Mouse (Mus musculus) embryonic facial prominence, embryonic 10.5 days (tissue): ENCODE data around the gene Sbno2. TPM values are rescaled to one million over a fixed set of nuclear protein-coding genes. Genes with fewer than 3 reads are reported as not detected.

Source experiments
- DNase-seq: peaks from one replicate; pipeline ENCODE4 v3.0.0-alpha.2; 2017; ENCODE audit warnings: low spot score
- H3K27ac ChIP-seq: fragments of 300-500 bp; sonication (generic); replicated peaks from 2 replicates; pipeline ENCODE4 v1.5.1; 2016; ENCODE audit warnings: mild to moderate bottlenecking
- H3K27me3 ChIP-seq: fragments of 300-500 bp; sonication (generic); replicated peaks from 2 replicates; pipeline ENCODE4 v1.6.1; 2016; ENCODE audit warnings: low read depth, mild to moderate bottlenecking; ENCODE audit not compliant: poor library complexity, severe bottlenecking
- H3K36me3 ChIP-seq: fragments of 300-500 bp; sonication (generic); replicated peaks from 2 replicates; pipeline ENCODE4 v1.6.1; 2016; ENCODE audit warnings: mild to moderate bottlenecking, moderate library complexity
- H3K4me1 ChIP-seq: fragments of 300-500 bp; sonication (generic); 2 replicates; pipeline ENCODE4 v1.6.1; 2016
- H3K4me3 ChIP-seq: fragments of 300-500 bp; sonication (generic); 2 replicates; pipeline ENCODE4 v1.5.1; 2016; ENCODE audit warnings: mild to moderate bottlenecking, moderate library complexity
- H3K9me3 ChIP-seq: fragments of 300-500 bp; sonication (generic); 2 replicates; pipeline ENCODE4 v1.6.1; 2016; ENCODE audit warnings: mild to moderate bottlenecking
- WGBS: fragments of 180-500 bp; shearing (Covaris S2); methylation state at CpG from one replicate; pipeline ENCODE4 v1.1.7; 2016; 5-methylcytosine and 5-hydroxymethylcytosine counted together
- polyA plus RNA-seq: library from polyadenylated mRNA; unstranded; fragments of >200 nt; fragmentation: Nextera tagmentation; extraction: Ambion mirVana; gene quantifications from 2 replicates; pipeline ENCODE4 v1.2.1, GENCODE M21; 2016

Sbno2 gene
- polyA plus RNA-seq, 1 experiment from 2014 or later = 16.2 TPM

- DNase-seq = no peak
- H3K9me3 ChIP-seq = no peaks in the 10 kb centered on the region
- H3K27ac ChIP-seq = no peak overlapping the region; the same call in 1 of the 2 replicates
- 82% methylated on average over 18 of the region's 18 CpGs for WGBS
- H3K27me3 ChIP-seq = peaks cover 43% of the 10 kb centered on the region
- H3K36me3 ChIP-seq = peaks cover 21% of the 10 kb centered on the region
- peak overlapping the region; percentile 56 for H3K4me3 ChIP-seq
- H3K4me1 ChIP-seq = peaks cover 36% of the 10 kb centered on the region
These were observed 84.6 kb downstream of the Sbno2 start for GRCm38 (mm10) chr10:80020603-80021319.

GRCm38 (mm10) chr10:80020191-80020590 is 85.2 kb downstream of the Sbno2 start:
- WGBS = 22% methylated on average over 11 of the region's 11 CpGs
- DNase-seq = no peak
- Histone ChIP-seq H3K36me3 (peaks cover 21% of the 10 kb centered on the region), H3K4me3 (peak overlapping the region; percentile 56), H3K27me3 (peaks cover 49% of the 10 kb centered on the region), H3K27ac (peak overlapping the region; percentile 91), H3K4me1 (peaks cover 32% of the 10 kb centered on the region), H3K9me3 (no peaks in the 10 kb centered on the region)

GRCm38 (mm10) chr10:80019471-80020131 is 85.8 kb downstream of the Sbno2 start:
- H3K4me3 ChIP-seq = peak overlapping the region; percentile 56
- peak overlapping the region; percentile 91 for H3K27ac ChIP-seq
- peaks cover 38% of the 10 kb centered on the region for H3K4me1 ChIP-seq
- H3K36me3 ChIP-seq = peaks cover 21% of the 10 kb centered on the region
- 3% methylated on average over 20 of the region's 20 CpGs for WGBS
- H3K9me3 ChIP-seq = no peaks in the 10 kb centered on the region
- peak; percentile 73 for DNase-seq
- peaks cover 55% of the 10 kb centered on the region for H3K27me3 ChIP-seq

- Histone ChIP-seq H3K9me3 (no peaks in the 10 kb centered on the region), H3K27me3 (peaks cover 63% of the 10 kb centered on the region), H3K36me3 (peaks cover 16% of the 10 kb centered on the region), H3K4me1 (peaks cover 45% of the 10 kb centered on the region), H3K4me3 (peak overlapping the region; percentile 56), H3K27ac (peak overlapping the region; percentile 91)
- WGBS = 4% methylated on average over 15 of the region's 15 CpGs
- DNase-seq = peak; percentile 52
These were observed 86.6 kb downstream of the Sbno2 start for GRCm38 (mm10) chr10:80018739-80019297.

- Histone ChIP-seq H3K27ac (no peak overlapping the region), H3K4me1 (peaks cover 51% of the 10 kb centered on the region), H3K4me3 (peak overlapping the region; percentile 31; the same call in 1 of the 2 replicates), H3K27me3 (peaks cover 73% of the 10 kb centered on the region), H3K36me3 (peaks cover 12% of the 10 kb centered on the region), H3K9me3 (no peaks in the 10 kb centered on the region)
- 78% methylated on average over 14 of the region's 14 CpGs for WGBS
- DNase-seq = no peak
These were observed 87.6 kb downstream of the Sbno2 start for GRCm38 (mm10) chr10:80017771-80018170.

GRCm38 (mm10) chr10:80017361-80017760 is 88.0 kb downstream of the Sbno2 start:
- peaks cover 77% of the 10 kb centered on the region for H3K27me3 ChIP-seq
- H3K4me3 ChIP-seq = no peak overlapping the region
- peaks cover 51% of the 10 kb centered on the region for H3K4me1 ChIP-seq
- no peak for DNase-seq
- H3K27ac ChIP-seq = no peak overlapping the region
- peaks cover 9% of the 10 kb centered on the region for H3K36me3 ChIP-seq
- WGBS = 60% methylated on average over 3 of the region's 3 CpGs
- no peaks in the 10 kb centered on the region for H3K9me3 ChIP-seq

- peaks cover 82% of the 10 kb centered on the region for H3K27me3 ChIP-seq
- no peak for DNase-seq
- H3K4me1 ChIP-seq = peaks cover 51% of the 10 kb centered on the region
- H3K9me3 ChIP-seq = no peaks in the 10 kb centered on the region
- WGBS = 88% methylated on average over 10 of the region's 10 CpGs
- no peak overlapping the region for H3K27ac ChIP-seq
- H3K4me3 ChIP-seq = peak overlapping the region; percentile 13; the same call in 1 of the 2 replicates
- H3K36me3 ChIP-seq = peaks cover 4% of the 10 kb centered on the region; the same call in 1 of the 2 replicates
These were observed 88.4 kb downstream of the Sbno2 start for GRCm38 (mm10) chr10:80016931-80017330.

GRCm38 (mm10) chr10:80016511-80016910 is 88.9 kb downstream of the Sbno2 start, which contains the start of gene Arhgap45:
Gene Arhgap45 (plus strand): TSS chr10:80016653.
- Histone ChIP-seq H3K27ac (no peak within 1 kb of the TSS), H3K36me3 (0 out of 2 replicates have a peak, but pooled peaks cover under 1% of the 10 kb centered on the region), H3K4me3 (peak within 1 kb of the TSS; percentile 13; the same call in 1 of the 2 replicates), H3K9me3 (no peaks in the 10 kb centered on the region), H3K4me1 (peaks cover 51% of the 10 kb centered on the region), H3K27me3 (peaks cover 86% of the 10 kb centered on the region)
- no peak for DNase-seq
- 65% methylated on average over 11 of the region's 11 CpGs for WGBS

- WGBS = 84% methylated on average over 10 of the region's 10 CpGs
These were observed 89.8 kb downstream of the Sbno2 start for GRCm38 (mm10) chr10:80015583-80015982.

GRCm38 (mm10) chr10:80014484-80015290 is 90.7 kb downstream of the Sbno2 start:
- Histone ChIP-seq H3K27ac (no peak overlapping the region), H3K4me3 (no peak overlapping the region; the same call in 1 of the 2 replicates), H3K27me3 (peaks cover 78% of the 10 kb centered on the region), H3K9me3 (peaks cover 13% of the 10 kb centered on the region), H3K4me1 (peaks cover 37% of the 10 kb centered on the region), H3K36me3 (peaks cover 13% of the 10 kb centered on the region)
- WGBS = 18% methylated on average over 28 of the region's 28 CpGs
- no peak for DNase-seq

More at GRCm38 (mm10) chr10:80015583-80015982, 89.8 kb downstream of the Sbno2 start:
- Histone ChIP-seq H3K27ac (no peak overlapping the region), H3K9me3 (peaks cover 7% of the 10 kb centered on the region), H3K4me3 (no peak overlapping the region), H3K4me1 (peaks cover 46% of the 10 kb centered on the region), H3K27me3 (peaks cover 85% of the 10 kb centered on the region), H3K36me3 (peaks cover 5% of the 10 kb centered on the region)
- DNase-seq = no peak

GRCm38 (mm10) chr10:80013609-80014008 is 91.8 kb downstream of the Sbno2 start:
- peaks cover 26% of the 10 kb centered on the region for H3K4me1 ChIP-seq
- peaks cover 13% of the 10 kb centered on the region for H3K9me3 ChIP-seq
- WGBS = 27% methylated on average over 25 of the region's 25 CpGs
- DNase-seq = no peak
- no peak overlapping the region for H3K27ac ChIP-seq
- peaks cover 17% of the 10 kb centered on the region for H3K36me3 ChIP-seq
- peaks cover 67% of the 10 kb centered on the region for H3K27me3 ChIP-seq
- peak overlapping the region; percentile 21; the same call in 1 of the 2 replicates for H3K4me3 ChIP-seq

- Histone ChIP-seq H3K27me3 (peaks cover 53% of the 10 kb centered on the region), H3K36me3 (peaks cover 20% of the 10 kb centered on the region), H3K4me1 (peaks cover 33% of the 10 kb centered on the region), H3K9me3 (peaks cover 13% of the 10 kb centered on the region), H3K27ac (no peak overlapping the region), H3K4me3 (no peak overlapping the region)
- no peak for DNase-seq
- WGBS = 84% methylated on average over 6 of the region's 6 CpGs
These were observed 93.6 kb downstream of the Sbno2 start for GRCm38 (mm10) chr10:80011740-80012139.
